Mouse (Mus musculus) spleen, embryonic (tissue): ENCODE results near the gene Dyrk3.

Source experiments
- CTCF ChIA-PET: fragments of 350-600 bp; sonication (Branson Sonifier 250); formaldehyde crosslinking; loops from one replicate; lab custom pipeline; 2022; lab: Charles Lee

The Dyrk3 gene

GRCm38 (mm10) chr1:131085957-131086739 is 52.0 kb downstream of the Dyrk3 start:
- CTCF ChIA-PET, result interaction anchor here (0.7 kb wide), 1 partner anchor 22 kb away, joined by 9 read pairs; no protein-coding TSS in a partner anchor

GRCm38 (mm10) chr1:131085272-131085671 is 52.9 kb downstream of the Dyrk3 start:
- CTCF ChIA-PET, result no interaction called here

- CTCF ChIA-PET, result interaction anchor here (0.6 kb wide), 1 partner anchor 68 kb away, joined by 4 read pairs; no protein-coding TSS in a partner anchor
Measured at GRCm38 (mm10) chr1:131084289-131084688, 53.9 kb downstream of the Dyrk3 start.

GRCm38 (mm10) chr1:131083609-131084008 is 54.5 kb downstream of the Dyrk3 start:
- CTCF ChIA-PET, result no interaction called here

GRCm38 (mm10) chr1:131083122-131083521 is 55.0 kb downstream of the Dyrk3 start:
- CTCF ChIA-PET, result interaction anchor here (0.6 kb wide), 1 partner anchor 238 kb away, joined by 9 read pairs; no protein-coding TSS in a partner anchor

GRCm38 (mm10) chr1:131080686-131081085 is 57.5 kb downstream of the Dyrk3 start:
- CTCF ChIA-PET, result interaction anchor here (0.6 to 0.7 kb wide), 2 partner anchors 21 to 421 kb away, joined by 7 to 13 read pairs; no protein-coding TSS in a partner anchor

GRCm38 (mm10) chr1:131079762-131080161 is 58.4 kb downstream of the Dyrk3 start:
- CTCF ChIA-PET, result interaction anchor here (0.6 kb wide), 1 partner anchor 20 kb away, joined by 13 read pairs; no protein-coding TSS in a partner anchor

- CTCF ChIA-PET, result interaction anchor here (0.5 kb wide), 1 partner anchor 47 kb away, joined by 7 read pairs; no protein-coding TSS in a partner anchor
Measured at GRCm38 (mm10) chr1:131078761-131079330, 59.3 kb downstream of the Dyrk3 start.
